Mouse (Mus musculus): ENCODE measurements at regions not wholly inside any gene's neighbourhood (a gene's known extent, or its start where the extent isn't known, plus 50 kb on each side); places are given as distances from the start of the nearest gene placed in this dataset.

- Histone ChIP-seq H3K36me3 (no peaks in the 10 kb centered on the region), H3K9me3 (no peaks in the 10 kb centered on the region), H3K27me3 (replicated peaks) (no peaks in the 10 kb centered on the region), H3K9ac (no peak overlapping the region), H3K4me2 (no peak overlapping the region), H3K4me3 (no peak overlapping the region), H3K4me1 (peaks cover 10% of the 10 kb centered on the region), H3K27ac (replicated peaks) (no peak overlapping the region)
- 0 out of 2 replicates have a peak, but pooled peaks have one; percentile 6 for ATAC-seq (ENCODE audit: extremely low read depth, insufficient number of reproducible peaks, low FRiP score, low TSS enrichment)
- 51% methylated on average over 7 of the region's 7 CpGs for WGBS
Measured at GRCm38 (mm10) chr2:174018002-174018401, 58.1 kb upstream of the Stx16 start.

GRCm38 (mm10) chr2:174018986-174019385 lies 57.1 kb upstream of the Stx16 start:
- no peak for ATAC-seq (ENCODE audit: extremely low read depth, insufficient number of reproducible peaks, low FRiP score, low TSS enrichment)
- Histone ChIP-seq H3K27me3 (replicated peaks) (no peaks in the 10 kb centered on the region), H3K36me3 (no peaks in the 10 kb centered on the region), H3K4me2 (no peak overlapping the region), H3K27ac (replicated peaks) (no peak overlapping the region), H3K4me1 (peaks cover 10% of the 10 kb centered on the region), H3K9ac (no peak overlapping the region), H3K9me3 (no peaks in the 10 kb centered on the region), H3K4me3 (no peak overlapping the region)
- WGBS, result 90% methylated on average over 4 of the region's 4 CpGs

- Histone ChIP-seq H3K36me3 (no peaks in the 10 kb centered on the region), H3K4me3 (no peak overlapping the region), H3K4me2 (no peak overlapping the region), H3K9me3 (no peaks in the 10 kb centered on the region), H3K9ac (no peak overlapping the region), H3K27ac (replicated peaks) (no peak overlapping the region), H3K27me3 (replicated peaks) (no peaks in the 10 kb centered on the region), H3K4me1 (peaks cover 10% of the 10 kb centered on the region)
- WGBS, result 76% methylated on average over 4 of the region's 4 CpGs
- no peak for ATAC-seq (ENCODE audit: extremely low read depth, insufficient number of reproducible peaks, low FRiP score, low TSS enrichment)
Measured at GRCm38 (mm10) chr2:174019970-174020369, 56.1 kb upstream of the Stx16 start.

- 74% methylated on average over 7 of the region's 7 CpGs for WGBS
- Histone ChIP-seq H3K36me3 (no peaks in the 10 kb centered on the region), H3K9me3 (no peaks in the 10 kb centered on the region), H3K9ac (no peak overlapping the region), H3K4me3 (no peak overlapping the region), H3K27me3 (replicated peaks) (no peaks in the 10 kb centered on the region), H3K4me1 (peaks cover 10% of the 10 kb centered on the region), H3K27ac (replicated peaks) (no peak overlapping the region), H3K4me2 (no peak overlapping the region)
- no peak for ATAC-seq (ENCODE audit: extremely low read depth, insufficient number of reproducible peaks, low FRiP score, low TSS enrichment)
Measured at GRCm38 (mm10) chr2:174020447-174020846, 55.7 kb upstream of the Stx16 start.

- WGBS, result 86% methylated on average over 3 of the region's 3 CpGs
- H3K36me3 ChIP-seq, result no peaks in the 10 kb centered on the region
- no peak overlapping the region for H3K4me2 ChIP-seq
- H3K27me3 ChIP-seq (replicated peaks), result no peaks in the 10 kb centered on the region
- H3K9me3 ChIP-seq, result no peaks in the 10 kb centered on the region
- H3K9ac ChIP-seq, result no peak overlapping the region
- H3K4me3 ChIP-seq, result no peak overlapping the region
- peaks cover 13% of the 10 kb centered on the region for H3K4me1 ChIP-seq
- no peak for ATAC-seq (ENCODE audit: extremely low read depth, insufficient number of reproducible peaks, low FRiP score, low TSS enrichment)
- no peak overlapping the region for H3K27ac ChIP-seq (replicated peaks)
Measured at GRCm38 (mm10) chr2:174021538-174021937, 54.6 kb upstream of the Stx16 start.

- H3K9me3 ChIP-seq, result no peaks in the 10 kb centered on the region
- peaks cover 16% of the 10 kb centered on the region for H3K4me1 ChIP-seq
- ATAC-seq (ENCODE audit: extremely low read depth, insufficient number of reproducible peaks, low FRiP score, low TSS enrichment), result no peak
- no peak overlapping the region for H3K4me2 ChIP-seq
- no peak overlapping the region for H3K27ac ChIP-seq (replicated peaks)
- H3K9ac ChIP-seq, result no peak overlapping the region
- H3K27me3 ChIP-seq (replicated peaks), result no peaks in the 10 kb centered on the region
- H3K36me3 ChIP-seq, result no peaks in the 10 kb centered on the region
- 74% methylated on average over 4 of the region's 4 CpGs for WGBS
- H3K4me3 ChIP-seq, result no peak overlapping the region
Measured at GRCm38 (mm10) chr2:174022292-174022691, 53.8 kb upstream of the Stx16 start.

GRCm38 (mm10) chr2:174025181-174025870 lies 50.8 kb upstream of the Stx16 start:
- ATAC-seq (ENCODE audit: extremely low read depth, insufficient number of reproducible peaks, low FRiP score, low TSS enrichment), result no peak
- peaks cover 16% of the 10 kb centered on the region for H3K4me1 ChIP-seq
- WGBS, result 61% methylated on average over 11 of the region's 11 CpGs
- H3K9me3 ChIP-seq, result no peaks in the 10 kb centered on the region
- H3K27me3 ChIP-seq (replicated peaks), result no peaks in the 10 kb centered on the region
- H3K4me3 ChIP-seq, result no peak overlapping the region
- no peaks in the 10 kb centered on the region for H3K36me3 ChIP-seq
- no peak overlapping the region for H3K9ac ChIP-seq
- H3K4me2 ChIP-seq, result no peak overlapping the region
- no peak overlapping the region for H3K27ac ChIP-seq (replicated peaks)

All from heart, embryonic 13.5 days (tissue).